Mouse (Mus musculus) cerebellum, postnatal 10 days (tissue): ENCODE data around the gene Mpp3.

ENCODE experiments used
- DNase-seq, 2 experiments: peaks; one replicate each; pipeline ENCODE4 v3.0.0; 2021; ENCODE audit warnings: mixed read lengths in 2 of 2

The Mpp3 gene

GRCm38 (mm10) chr11:101972651-101973050 lies 55.6 kb downstream of the Mpp3 start:
- no peak for DNase-seq

GRCm38 (mm10) chr11:101972097-101972496 lies 56.2 kb downstream of the Mpp3 start:
- DNase-seq: no peak

GRCm38 (mm10) chr11:101971410-101971809 lies 56.9 kb downstream of the Mpp3 start:
- DNase-seq: no peak

- DNase-seq: no peak
Observed at GRCm38 (mm10) chr11:101969835-101970234, 58.4 kb downstream of the Mpp3 start.

- DNase-seq: peak; percentile 93 to 95
Observed at GRCm38 (mm10) chr11:101968791-101969190, 59.5 kb downstream of the Mpp3 start.

GRCm38 (mm10) chr11:101968311-101968710 lies 60.0 kb downstream of the Mpp3 start:
- DNase-seq: peak in 1 of 2 experiments; percentile 42

GRCm38 (mm10) chr11:101966965-101967614 lies 61.2 kb downstream of the Mpp3 start, which contains the start of gene Sost:
Sost (minus strand) TSS chr11:101967015.
- DNase-seq: no peak

- no peak for DNase-seq
Observed at GRCm38 (mm10) chr11:101965553-101965952, 62.7 kb downstream of the Mpp3 start.

- DNase-seq: no peak
Observed at GRCm38 (mm10) chr11:101964647-101965046, 63.6 kb downstream of the Mpp3 start.

GRCm38 (mm10) chr11:101963473-101964291 lies 64.6 kb downstream of the Mpp3 start:
- DNase-seq: peak; percentile 65 to 72

GRCm38 (mm10) chr11:101963043-101963442 lies 65.2 kb downstream of the Mpp3 start:
- peak; percentile 55 to 56 for DNase-seq

GRCm38 (mm10) chr11:101957476-101957875 lies 70.8 kb downstream of the Mpp3 start:
- peak in 1 of 2 experiments; percentile 64 for DNase-seq

GRCm38 (mm10) chr11:101953441-101953840 lies 74.8 kb downstream of the Mpp3 start:
- DNase-seq: no peak

- DNase-seq: no peak
Observed at GRCm38 (mm10) chr11:101952541-101953341, 75.5 kb downstream of the Mpp3 start.

GRCm38 (mm10) chr11:101950021-101950420 lies 78.2 kb downstream of the Mpp3 start:
- DNase-seq: peak in 1 of 2 experiments; percentile 36
